Mouse (Mus musculus): Measurements from ENCODE around the gene Igsf6. TPM values are rescaled to one million over a fixed set of nuclear protein-coding genes. Genes with fewer than 3 reads are reported as not detected.

Gene Igsf6
- polyA plus RNA-seq, 1 experiment from 2014 or later = 1.2 TPM

DNA sequence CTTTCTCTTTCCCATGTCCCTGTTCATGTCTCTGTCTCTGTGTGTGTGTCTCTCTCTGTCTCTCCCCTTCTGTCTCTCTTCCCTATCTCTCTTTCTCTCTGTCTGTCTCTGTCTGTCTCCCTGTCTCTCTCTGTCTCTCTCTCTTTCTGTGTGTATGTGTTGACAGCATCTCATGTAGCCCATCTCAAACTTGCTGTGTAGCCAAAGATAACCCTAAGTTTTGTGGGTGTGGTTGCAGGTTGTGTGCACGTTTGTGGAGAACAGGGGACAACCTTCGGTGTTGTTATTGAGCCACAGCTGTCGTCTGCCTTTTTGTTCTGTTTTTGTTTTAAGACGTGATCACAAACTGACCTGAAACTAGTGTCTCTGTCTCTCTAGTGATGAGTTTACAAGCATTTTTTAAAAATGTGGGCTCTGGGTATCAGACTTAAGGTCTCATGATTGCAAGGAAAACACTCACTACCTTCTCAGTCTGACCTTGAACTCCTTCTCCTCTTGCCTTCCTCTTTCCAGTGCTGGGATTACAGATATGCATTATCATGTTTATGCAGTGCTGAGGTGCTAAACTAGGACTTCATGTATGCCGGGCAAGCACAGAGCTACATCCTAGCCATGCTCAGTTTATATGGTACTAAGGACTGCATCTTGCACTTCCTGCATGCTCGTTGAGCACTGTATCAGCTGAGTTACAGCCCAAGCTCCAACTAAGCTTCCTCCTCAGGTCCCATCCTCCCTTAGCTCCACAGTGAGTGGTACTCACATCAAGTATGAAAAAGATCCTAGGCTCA lies 49.0 kb downstream of the Igsf6 start:
- no peak overlapping the region for H3K9ac ChIP-seq (ENCODE audit: low read depth, low read length)
- ATAC-seq (ENCODE audit: low FRiP score) (no peak), DNase-seq (ENCODE audit: low spot score) (no peak)
- no peaks in the 10 kb centered on the region for H3K4me1 ChIP-seq (replicated peaks; ENCODE audit: control insufficient read depth, insufficient read depth, low read length)
- no peak overlapping the region for H3K27ac ChIP-seq (ENCODE audit: low read depth, low read length)
- 83% methylated on average over 6 of the region's 6 CpGs for WGBS
- H3K36me3 ChIP-seq (ENCODE audit: control insufficient read depth, insufficient read depth, low read length) = no peaks in the 10 kb centered on the region
- no peak overlapping the region for H3K4me2 ChIP-seq (replicated peaks; ENCODE audit: low read depth, low read length)
- no peaks in the 10 kb centered on the region for H3K9me3 ChIP-seq (ENCODE audit: control insufficient read depth, low read length)
- no peak overlapping the region for H3K4me3 ChIP-seq (ENCODE audit: low read depth, low read length)
- no peaks in the 10 kb centered on the region for H3K27me3 ChIP-seq (ENCODE audit: control insufficient read depth, insufficient read depth, low read length)

DNA sequence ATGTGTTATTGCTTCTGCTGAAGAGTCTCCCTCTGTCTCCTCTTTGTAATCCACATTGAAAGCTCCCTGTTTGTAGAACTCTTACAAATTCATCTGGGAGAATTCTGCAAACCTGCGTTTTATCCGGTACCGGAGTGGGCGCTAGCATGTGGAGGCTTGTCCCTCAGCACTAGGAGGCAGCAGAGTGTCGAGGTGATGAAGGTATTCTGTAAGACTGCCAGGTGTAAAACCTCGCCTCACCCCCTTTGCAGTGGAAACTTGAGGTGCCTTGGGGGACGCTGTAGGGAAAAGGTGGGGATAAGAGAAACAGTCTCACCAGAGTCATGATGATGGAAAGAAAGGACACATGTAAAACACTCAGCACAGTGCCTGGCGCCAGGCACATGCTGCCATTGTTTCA lies 54.1 kb downstream of the Igsf6 start:
- Histone ChIP-seq H3K4me1 (replicated peaks; ENCODE audit: control insufficient read depth, insufficient read depth, low read length) (no peaks in the 10 kb centered on the region), H3K9me3 (ENCODE audit: control insufficient read depth, low read length) (no peaks in the 10 kb centered on the region), H3K9ac (ENCODE audit: low read depth, low read length) (no peak overlapping the region), H3K27me3 (ENCODE audit: control insufficient read depth, insufficient read depth, low read length) (no peaks in the 10 kb centered on the region), H3K4me2 (replicated peaks; ENCODE audit: low read depth, low read length) (no peak overlapping the region), H3K27ac (ENCODE audit: low read depth, low read length) (no peak overlapping the region), H3K36me3 (ENCODE audit: control insufficient read depth, insufficient read depth, low read length) (no peaks in the 10 kb centered on the region), H3K4me3 (ENCODE audit: low read depth, low read length) (no peak overlapping the region)
- DNase-seq (ENCODE audit: low spot score) (no peak), ATAC-seq (ENCODE audit: low FRiP score) (no peak)
- 44% methylated on average over 8 of the region's 8 CpGs for WGBS

DNA sequence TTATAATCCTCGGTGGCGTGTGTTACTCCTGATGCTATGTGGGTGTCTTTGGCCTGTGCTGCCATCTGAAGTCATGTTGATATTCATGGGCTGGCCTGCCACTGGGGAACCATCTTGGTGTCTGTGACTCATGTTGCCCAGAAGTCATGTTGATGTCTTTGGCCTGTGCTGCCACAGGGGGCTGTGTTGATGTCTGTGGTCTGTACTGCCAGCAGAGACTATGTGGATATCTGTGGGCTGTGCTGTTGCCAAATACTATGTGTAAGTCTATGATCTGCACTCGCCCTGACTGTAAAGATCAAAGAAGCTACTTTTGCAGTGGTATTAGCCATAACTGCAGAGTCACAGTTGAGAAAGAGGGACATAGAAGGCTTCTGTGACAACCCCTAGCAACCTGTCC lies 55.6 kb downstream of the Igsf6 start:
- no peak overlapping the region for H3K4me3 ChIP-seq (ENCODE audit: low read depth, low read length)
- H3K4me1 ChIP-seq (replicated peaks; ENCODE audit: control insufficient read depth, insufficient read depth, low read length) = no peaks in the 10 kb centered on the region
- ATAC-seq (ENCODE audit: low FRiP score) (no peak), DNase-seq (ENCODE audit: low spot score) (no peak)
- no peaks in the 10 kb centered on the region for H3K36me3 ChIP-seq (ENCODE audit: control insufficient read depth, insufficient read depth, low read length)
- no peak overlapping the region for H3K27ac ChIP-seq (ENCODE audit: low read depth, low read length)
- H3K4me2 ChIP-seq (replicated peaks; ENCODE audit: low read depth, low read length) = no peak overlapping the region
- WGBS = 87% methylated on average over 3 of the region's 3 CpGs
- no peak overlapping the region for H3K9ac ChIP-seq (ENCODE audit: low read depth, low read length)
- no peaks in the 10 kb centered on the region for H3K27me3 ChIP-seq (ENCODE audit: control insufficient read depth, insufficient read depth, low read length)
- H3K9me3 ChIP-seq (ENCODE audit: control insufficient read depth, low read length) = no peaks in the 10 kb centered on the region

DNA sequence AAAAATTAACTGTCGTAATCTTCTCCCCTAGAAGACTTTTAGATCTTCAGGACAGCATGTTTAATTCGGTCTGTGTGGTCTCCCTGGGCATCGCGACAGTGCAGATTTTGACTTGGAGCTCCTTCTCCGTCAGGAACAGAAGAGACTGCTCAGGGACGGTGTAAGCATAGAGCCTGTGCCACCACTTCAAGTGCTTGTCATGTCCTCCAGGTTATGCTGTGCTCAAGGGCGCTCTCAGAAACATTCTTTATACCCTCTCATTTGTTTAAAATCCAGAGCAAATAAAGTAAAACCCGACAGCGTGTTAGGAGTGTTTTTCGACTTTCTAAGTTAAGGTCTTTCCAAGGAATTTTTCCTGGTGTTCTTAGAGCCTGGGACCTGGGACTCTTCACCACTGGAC lies 59.9 kb downstream of the Igsf6 start:
- H3K9ac ChIP-seq (ENCODE audit: low read depth, low read length) = no peak overlapping the region
- H3K36me3 ChIP-seq (ENCODE audit: control insufficient read depth, insufficient read depth, low read length) = no peaks in the 10 kb centered on the region
- no peak overlapping the region for H3K4me2 ChIP-seq (replicated peaks; ENCODE audit: low read depth, low read length)
- 90% methylated on average over 10 of the region's 10 CpGs for WGBS
- no peaks in the 10 kb centered on the region for H3K9me3 ChIP-seq (ENCODE audit: control insufficient read depth, low read length)
- H3K27ac ChIP-seq (ENCODE audit: low read depth, low read length) = no peak overlapping the region
- DNase-seq (ENCODE audit: low spot score) (no peak), ATAC-seq (ENCODE audit: low FRiP score) (no peak)
- H3K4me3 ChIP-seq (ENCODE audit: low read depth, low read length) = no peak overlapping the region
- H3K4me1 ChIP-seq (replicated peaks; ENCODE audit: control insufficient read depth, insufficient read depth, low read length) = no peaks in the 10 kb centered on the region
- H3K27me3 ChIP-seq (ENCODE audit: control insufficient read depth, insufficient read depth, low read length) = no peaks in the 10 kb centered on the region

Other genes starting within 250 kb of the Igsf6 start
- gene Eef2k, start 231.7 kb downstream of the Igsf6 start, polyA plus RNA-seq (2014; fragmentation: Nextera tagmentation; extraction: Ambion mirVana) = 8.5 and 10.2 TPM in 2 replicates
- 16.4 and 17.1 TPM in 2 replicates for gene Polr3e, start 156.8 kb downstream of the Igsf6 start, polyA plus RNA-seq (2014; fragmentation: Nextera tagmentation; extraction: Ambion mirVana)
- 17.9 and 19.2 TPM in 2 replicates for gene Cdr2, start 92.3 kb downstream of the Igsf6 start, polyA plus RNA-seq (2014; fragmentation: Nextera tagmentation; extraction: Ambion mirVana)
- gene Mfsd13b, start 92.1 kb downstream of the Igsf6 start, polyA plus RNA-seq (2014; fragmentation: Nextera tagmentation; extraction: Ambion mirVana) = 0.13 and 0.66 TPM in 2 replicates
- 266 and 279 TPM in 2 replicates for gene Mettl9, start 40.1 kb downstream of the Igsf6 start, polyA plus RNA-seq (2014; fragmentation: Nextera tagmentation; extraction: Ambion mirVana)
- 0.08 and 0.29 TPM in 2 replicates for gene Otoa, start 7.1 kb upstream of the Igsf6 start, polyA plus RNA-seq (2014; fragmentation: Nextera tagmentation; extraction: Ambion mirVana)

All from hindbrain, embryonic 11.5 days (tissue).